Mouse (Mus musculus): ENCODE data around the gene Gm10563. TPM values are rescaled to one million over a fixed set of nuclear protein-coding genes. Genes with fewer than 3 reads are reported as not detected.

Gene Gm10563
- polyA plus RNA-seq, 1 experiment from 2014 or later: not detected

- no peak overlapping the region for H3K4me2 ChIP-seq (ENCODE audit: low read depth)
- H3K27me3 ChIP-seq (ENCODE audit: control insufficient read depth, insufficient read depth, low read length): no peaks in the 10 kb centered on the region
- H3K36me3 ChIP-seq (ENCODE audit: control insufficient read depth, insufficient read depth, low read length): peaks cover 36% of the 10 kb centered on the region
- ATAC-seq (ENCODE audit: insufficient read depth, low FRiP score, low TSS enrichment) (no peak), DNase-seq (ENCODE audit: low spot score) (no peak)
- no peak overlapping the region for H3K27ac ChIP-seq (ENCODE audit: low read depth, low read length)
- H3K4me1 ChIP-seq (ENCODE audit: control insufficient read depth, insufficient read depth, low read length): no peaks in the 10 kb centered on the region
- no peak overlapping the region for H3K9ac ChIP-seq (ENCODE audit: low read length)
- WGBS: 100% methylated on average over 1 of the region's 1 CpGs
- H3K4me3 ChIP-seq (ENCODE audit: low read depth, low read length): no peak overlapping the region
- no peaks in the 10 kb centered on the region for H3K9me3 ChIP-seq (ENCODE audit: control insufficient read depth, low read length)
Measured at GRCm38 (mm10) chr4:155643531-155643930, 1.7 kb downstream of the Gm10563 start.

- Histone ChIP-seq H3K27me3 (ENCODE audit: control insufficient read depth, insufficient read depth, low read length) (no peaks in the 10 kb centered on the region), H3K9me3 (ENCODE audit: control insufficient read depth, low read length) (no peaks in the 10 kb centered on the region), H3K27ac (ENCODE audit: low read depth, low read length) (no peak overlapping the region), H3K4me3 (ENCODE audit: low read depth, low read length) (no peak overlapping the region), H3K4me2 (ENCODE audit: low read depth) (no peak overlapping the region), H3K4me1 (ENCODE audit: control insufficient read depth, insufficient read depth, low read length) (no peaks in the 10 kb centered on the region), H3K36me3 (ENCODE audit: control insufficient read depth, insufficient read depth, low read length) (peaks cover 29% of the 10 kb centered on the region), H3K9ac (ENCODE audit: low read length) (no peak overlapping the region)
- ATAC-seq (ENCODE audit: insufficient read depth, low FRiP score, low TSS enrichment) (no peak), DNase-seq (ENCODE audit: low spot score) (no peak)
Measured at GRCm38 (mm10) chr4:155635766-155636499, 9.3 kb downstream of the Gm10563 start.

- ATAC-seq (ENCODE audit: insufficient read depth, low FRiP score, low TSS enrichment) (no peak), DNase-seq (ENCODE audit: low spot score) (no peak)
- H3K27me3 ChIP-seq (ENCODE audit: control insufficient read depth, insufficient read depth, low read length): no peaks in the 10 kb centered on the region
- H3K4me2 ChIP-seq (ENCODE audit: low read depth): no peak overlapping the region
- peaks cover 12% of the 10 kb centered on the region for H3K36me3 ChIP-seq (ENCODE audit: control insufficient read depth, insufficient read depth, low read length)
- no peaks in the 10 kb centered on the region for H3K4me1 ChIP-seq (ENCODE audit: control insufficient read depth, insufficient read depth, low read length)
- H3K9ac ChIP-seq (ENCODE audit: low read length): no peak overlapping the region
- H3K4me3 ChIP-seq (ENCODE audit: low read depth, low read length): no peak overlapping the region
- H3K9me3 ChIP-seq (ENCODE audit: control insufficient read depth, low read length): no peaks in the 10 kb centered on the region
- H3K27ac ChIP-seq (ENCODE audit: low read depth, low read length): no peak overlapping the region
- 90% methylated on average over 6 of the region's 6 CpGs for WGBS
Measured at GRCm38 (mm10) chr4:155630267-155630666, 14.9 kb downstream of the Gm10563 start.

- under 1% methylated on average over 81 of the region's 84 CpGs for WGBS
- DNase-seq (ENCODE audit: low spot score) (peak; percentile 98), ATAC-seq (ENCODE audit: insufficient read depth, low FRiP score, low TSS enrichment) (peak; percentile 98)
- Histone ChIP-seq H3K4me2 (ENCODE audit: low read depth) (peak within 1 kb of the TSS; percentile 71), H3K4me3 (ENCODE audit: low read depth, low read length) (peak within 1 kb of the TSS; percentile 86), H3K36me3 (ENCODE audit: control insufficient read depth, insufficient read depth, low read length) (no peaks in the 10 kb centered on the region), H3K9ac (ENCODE audit: low read length) (peak within 1 kb of the TSS; percentile 77), H3K27ac (ENCODE audit: low read depth, low read length) (peak within 1 kb of the TSS; percentile 69), H3K27me3 (ENCODE audit: control insufficient read depth, insufficient read depth, low read length) (no peaks in the 10 kb centered on the region), H3K9me3 (ENCODE audit: control insufficient read depth, low read length) (no peaks in the 10 kb centered on the region), H3K4me1 (ENCODE audit: control insufficient read depth, insufficient read depth, low read length) (peaks cover 2% of the 10 kb centered on the region; the same call in 1 of the 2 replicates)
Measured at GRCm38 (mm10) chr4:155624338-155625291, 20.6 kb downstream of the Gm10563 start, which contains the start of gene Cdk11b. Cdk11b (plus strand) TSS chr4:155624854.

- Histone ChIP-seq H3K27me3 (ENCODE audit: control insufficient read depth, insufficient read depth, low read length) (no peaks in the 10 kb centered on the region), H3K4me3 (ENCODE audit: low read depth, low read length) (no peak overlapping the region), H3K4me2 (ENCODE audit: low read depth) (no peak overlapping the region), H3K4me1 (ENCODE audit: control insufficient read depth, insufficient read depth, low read length) (no peaks in the 10 kb centered on the region), H3K9ac (ENCODE audit: low read length) (no peak overlapping the region), H3K27ac (ENCODE audit: low read depth, low read length) (no peak overlapping the region), H3K9me3 (ENCODE audit: control insufficient read depth, low read length) (no peaks in the 10 kb centered on the region), H3K36me3 (ENCODE audit: control insufficient read depth, insufficient read depth, low read length) (peaks cover 4% of the 10 kb centered on the region)
- ATAC-seq (ENCODE audit: insufficient read depth, low FRiP score, low TSS enrichment): no peak
- DNase-seq (ENCODE audit: low spot score): no peak
- 92% methylated on average over 5 of the region's 5 CpGs for WGBS
Measured at GRCm38 (mm10) chr4:155618321-155618720, 26.9 kb downstream of the Gm10563 start.

GRCm38 (mm10) chr4:155613264-155613663 lies 31.9 kb downstream of the Gm10563 start:
- 94% methylated on average over 3 of the region's 3 CpGs for WGBS
- H3K36me3 ChIP-seq (ENCODE audit: control insufficient read depth, insufficient read depth, low read length): peaks cover 16% of the 10 kb centered on the region

GRCm38 (mm10) chr4:155611860-155612259 lies 33.3 kb downstream of the Gm10563 start:
- H3K27me3 ChIP-seq (ENCODE audit: control insufficient read depth, insufficient read depth, low read length): no peaks in the 10 kb centered on the region
- H3K4me1 ChIP-seq (ENCODE audit: control insufficient read depth, insufficient read depth, low read length): no peaks in the 10 kb centered on the region
- no peak overlapping the region for H3K27ac ChIP-seq (ENCODE audit: low read depth, low read length)
- ATAC-seq (ENCODE audit: insufficient read depth, low FRiP score, low TSS enrichment) (no peak), DNase-seq (ENCODE audit: low spot score) (no peak)
- no peaks in the 10 kb centered on the region for H3K9me3 ChIP-seq (ENCODE audit: control insufficient read depth, low read length)
- no peak overlapping the region for H3K9ac ChIP-seq (ENCODE audit: low read length)
- H3K4me2 ChIP-seq (ENCODE audit: low read depth): no peak overlapping the region
- WGBS: 96% methylated on average over 3 of the region's 3 CpGs
- H3K36me3 ChIP-seq (ENCODE audit: control insufficient read depth, insufficient read depth, low read length): peaks cover 16% of the 10 kb centered on the region
- H3K4me3 ChIP-seq (ENCODE audit: low read depth, low read length): no peak overlapping the region

More at GRCm38 (mm10) chr4:155613264-155613663, 31.9 kb downstream of the Gm10563 start:
- Histone ChIP-seq H3K4me2 (ENCODE audit: low read depth) (no peak overlapping the region), H3K27me3 (ENCODE audit: control insufficient read depth, insufficient read depth, low read length) (no peaks in the 10 kb centered on the region), H3K4me1 (ENCODE audit: control insufficient read depth, insufficient read depth, low read length) (no peaks in the 10 kb centered on the region), H3K4me3 (ENCODE audit: low read depth, low read length) (no peak overlapping the region), H3K9me3 (ENCODE audit: control insufficient read depth, low read length) (no peaks in the 10 kb centered on the region), H3K27ac (ENCODE audit: low read depth, low read length) (no peak overlapping the region), H3K9ac (ENCODE audit: low read length) (no peak overlapping the region)
- ATAC-seq (ENCODE audit: insufficient read depth, low FRiP score, low TSS enrichment) (no peak), DNase-seq (ENCODE audit: low spot score) (no peak)

- H3K27ac ChIP-seq (ENCODE audit: low read depth, low read length): no peak overlapping the region
- no peak for DNase-seq (ENCODE audit: low spot score)
- no peak overlapping the region for H3K4me3 ChIP-seq (ENCODE audit: low read depth, low read length)
- H3K36me3 ChIP-seq (ENCODE audit: control insufficient read depth, insufficient read depth, low read length): peaks cover 11% of the 10 kb centered on the region
- no peak for ATAC-seq (ENCODE audit: insufficient read depth, low FRiP score, low TSS enrichment)
- H3K4me1 ChIP-seq (ENCODE audit: control insufficient read depth, insufficient read depth, low read length): peaks cover 6% of the 10 kb centered on the region; the same call in 1 of the 2 replicates
- H3K9ac ChIP-seq (ENCODE audit: low read length): no peak overlapping the region
- H3K27me3 ChIP-seq (ENCODE audit: control insufficient read depth, insufficient read depth, low read length): no peaks in the 10 kb centered on the region
- H3K4me2 ChIP-seq (ENCODE audit: low read depth): no peak overlapping the region
- H3K9me3 ChIP-seq (ENCODE audit: control insufficient read depth, low read length): no peaks in the 10 kb centered on the region
- 82% methylated on average over 2 of the region's 2 CpGs for WGBS
Measured at GRCm38 (mm10) chr4:155606825-155607224, 38.4 kb downstream of the Gm10563 start.
